Mouse (Mus musculus): ENCODE results near the gene Prrc2a. TPM values are rescaled to one million over a fixed set of nuclear protein-coding genes. Genes with fewer than 3 reads are reported as not detected.
A peak's percentile ranks its signal among the peaks of the same experiment; 100 is the strongest.

Gene Prrc2a
- polyA plus RNA-seq, 1 experiment from 2014 or later: 225 TPM

- Histone ChIP-seq H3K4me2 (replicated peaks) (no peak overlapping the region), H3K36me3 (peaks cover 100% of the 10 kb centered on the region), H3K4me1 (peaks cover 16% of the 10 kb centered on the region), H3K4me3 (no peak overlapping the region), H3K27ac (no peak overlapping the region), H3K9me3 (no peaks in the 10 kb centered on the region), H3K27me3 (no peaks in the 10 kb centered on the region), H3K9ac (no peak overlapping the region)
- no peak for ATAC-seq (ENCODE audit: insufficient number of reproducible peaks, insufficient read depth, low FRiP score, low TSS enrichment)
- 92% methylated on average over 8 of the region's 8 CpGs for WGBS
Observed at GRCm38 (mm10) chr17:35157254-35157653, 7.4 kb downstream of the Prrc2a start.

GRCm38 (mm10) chr17:35156461-35157200, 8.1 kb downstream of the Prrc2a start:
- Histone ChIP-seq H3K4me3 (no peak overlapping the region), H3K27ac (no peak overlapping the region), H3K4me2 (replicated peaks) (no peak overlapping the region), H3K27me3 (no peaks in the 10 kb centered on the region), H3K9me3 (no peaks in the 10 kb centered on the region), H3K4me1 (peaks cover 12% of the 10 kb centered on the region), H3K9ac (no peak overlapping the region), H3K36me3 (peaks cover 100% of the 10 kb centered on the region)
- WGBS: 93% methylated on average over 33 of the region's 33 CpGs
- no peak; the same call in 1 of the 2 replicates for ATAC-seq (ENCODE audit: insufficient number of reproducible peaks, insufficient read depth, low FRiP score, low TSS enrichment)

GRCm38 (mm10) chr17:35155451-35155850, 9.2 kb downstream of the Prrc2a start:
- H3K27me3 ChIP-seq: no peaks in the 10 kb centered on the region
- no peak for ATAC-seq (ENCODE audit: insufficient number of reproducible peaks, insufficient read depth, low FRiP score, low TSS enrichment)
- peaks cover 98% of the 10 kb centered on the region for H3K36me3 ChIP-seq
- no peak overlapping the region for H3K4me2 ChIP-seq (replicated peaks)
- WGBS: 90% methylated on average over 12 of the region's 12 CpGs
- H3K9me3 ChIP-seq: no peaks in the 10 kb centered on the region
- H3K4me1 ChIP-seq: peaks cover 12% of the 10 kb centered on the region
- H3K27ac ChIP-seq: no peak overlapping the region
- no peak overlapping the region for H3K4me3 ChIP-seq
- no peak overlapping the region for H3K9ac ChIP-seq

GRCm38 (mm10) chr17:35154616-35155015, 10.1 kb downstream of the Prrc2a start:
- Histone ChIP-seq H3K4me1 (peaks cover 12% of the 10 kb centered on the region), H3K9ac (no peak overlapping the region), H3K27ac (peak overlapping the region; percentile 64), H3K4me2 (replicated peaks) (no peak overlapping the region), H3K36me3 (peaks cover 98% of the 10 kb centered on the region), H3K4me3 (no peak overlapping the region), H3K9me3 (no peaks in the 10 kb centered on the region), H3K27me3 (no peaks in the 10 kb centered on the region)
- 82% methylated on average over 7 of the region's 7 CpGs for WGBS
- no peak for ATAC-seq (ENCODE audit: insufficient number of reproducible peaks, insufficient read depth, low FRiP score, low TSS enrichment)

- H3K4me3 ChIP-seq: no peak overlapping the region
- no peak for ATAC-seq (ENCODE audit: insufficient number of reproducible peaks, insufficient read depth, low FRiP score, low TSS enrichment)
- peak overlapping the region; percentile 64 for H3K27ac ChIP-seq
- H3K4me2 ChIP-seq (replicated peaks): no peak overlapping the region
- H3K4me1 ChIP-seq: peaks cover 12% of the 10 kb centered on the region
- H3K9me3 ChIP-seq: no peaks in the 10 kb centered on the region
- H3K9ac ChIP-seq: no peak overlapping the region
- WGBS: 59% methylated on average over 4 of the region's 4 CpGs
- peaks cover 98% of the 10 kb centered on the region for H3K36me3 ChIP-seq
- no peaks in the 10 kb centered on the region for H3K27me3 ChIP-seq
Observed at GRCm38 (mm10) chr17:35153931-35154330, 10.8 kb downstream of the Prrc2a start.

- no peaks in the 10 kb centered on the region for H3K9me3 ChIP-seq
- H3K4me2 ChIP-seq (replicated peaks): no peak overlapping the region
- H3K9ac ChIP-seq: no peak overlapping the region
- H3K4me3 ChIP-seq: no peak overlapping the region
- H3K4me1 ChIP-seq: peaks cover 12% of the 10 kb centered on the region
- H3K36me3 ChIP-seq: peaks cover 97% of the 10 kb centered on the region
- 94% methylated on average over 9 of the region's 9 CpGs for WGBS
- no peak for ATAC-seq (ENCODE audit: insufficient number of reproducible peaks, insufficient read depth, low FRiP score, low TSS enrichment)
- no peak overlapping the region for H3K27ac ChIP-seq
- no peaks in the 10 kb centered on the region for H3K27me3 ChIP-seq
Observed at GRCm38 (mm10) chr17:35153077-35153476, 11.6 kb downstream of the Prrc2a start.

- WGBS: 92% methylated on average over 4 of the region's 4 CpGs
- ATAC-seq (ENCODE audit: insufficient number of reproducible peaks, insufficient read depth, low FRiP score, low TSS enrichment): no peak
- Histone ChIP-seq H3K9ac (no peak overlapping the region), H3K9me3 (no peaks in the 10 kb centered on the region), H3K4me1 (peaks cover 12% of the 10 kb centered on the region), H3K36me3 (peaks cover 93% of the 10 kb centered on the region), H3K27ac (no peak overlapping the region), H3K4me3 (no peak overlapping the region), H3K4me2 (replicated peaks) (no peak overlapping the region), H3K27me3 (no peaks in the 10 kb centered on the region)
Observed at GRCm38 (mm10) chr17:35152121-35152520, 12.6 kb downstream of the Prrc2a start.

- no peak for ATAC-seq (ENCODE audit: insufficient number of reproducible peaks, insufficient read depth, low FRiP score, low TSS enrichment)
- H3K36me3 ChIP-seq: peaks cover 93% of the 10 kb centered on the region
- H3K4me2 ChIP-seq (replicated peaks): no peak overlapping the region
- H3K4me1 ChIP-seq: no peaks in the 10 kb centered on the region
- H3K4me3 ChIP-seq: no peak overlapping the region
- no peaks in the 10 kb centered on the region for H3K9me3 ChIP-seq
- no peak overlapping the region for H3K27ac ChIP-seq
- no peaks in the 10 kb centered on the region for H3K27me3 ChIP-seq
- H3K9ac ChIP-seq: no peak overlapping the region
- WGBS: 70% methylated on average over 5 of the region's 5 CpGs
Observed at GRCm38 (mm10) chr17:35147922-35148639, 16.6 kb downstream of the Prrc2a start.

- Histone ChIP-seq H3K4me2 (replicated peaks) (no peak overlapping the region), H3K36me3 (peaks cover 93% of the 10 kb centered on the region), H3K9me3 (no peaks in the 10 kb centered on the region), H3K27me3 (no peaks in the 10 kb centered on the region), H3K4me1 (no peaks in the 10 kb centered on the region), H3K4me3 (no peak overlapping the region), H3K9ac (no peak overlapping the region), H3K27ac (no peak overlapping the region)
- WGBS: 70% methylated on average over 3 of the region's 3 CpGs
- ATAC-seq (ENCODE audit: insufficient number of reproducible peaks, insufficient read depth, low FRiP score, low TSS enrichment): no peak
Observed at GRCm38 (mm10) chr17:35147348-35147747, 17.3 kb downstream of the Prrc2a start.

GRCm38 (mm10) chr17:35146139-35146538, 18.6 kb downstream of the Prrc2a start:
- WGBS: 84% methylated on average over 5 of the region's 5 CpGs
- no peak overlapping the region for H3K27ac ChIP-seq

GRCm38 (mm10) chr17:35141971-35142370, 22.7 kb downstream of the Prrc2a start:
- ATAC-seq (ENCODE audit: insufficient number of reproducible peaks, insufficient read depth, low FRiP score, low TSS enrichment): no peak
- Histone ChIP-seq H3K4me3 (no peak overlapping the region), H3K36me3 (peaks cover 92% of the 10 kb centered on the region), H3K27ac (no peak overlapping the region), H3K9ac (no peak overlapping the region), H3K4me1 (peaks cover 6% of the 10 kb centered on the region), H3K9me3 (no peaks in the 10 kb centered on the region), H3K4me2 (replicated peaks) (no peak overlapping the region), H3K27me3 (no peaks in the 10 kb centered on the region)
- 95% methylated on average over 6 of the region's 6 CpGs for WGBS

More at GRCm38 (mm10) chr17:35146139-35146538, 18.6 kb downstream of the Prrc2a start:
- Histone ChIP-seq H3K4me2 (replicated peaks) (no peak overlapping the region), H3K4me1 (no peaks in the 10 kb centered on the region), H3K4me3 (no peak overlapping the region), H3K27me3 (no peaks in the 10 kb centered on the region), H3K9me3 (no peaks in the 10 kb centered on the region), H3K36me3 (peaks cover 93% of the 10 kb centered on the region), H3K9ac (no peak overlapping the region)
- ATAC-seq (ENCODE audit: insufficient number of reproducible peaks, insufficient read depth, low FRiP score, low TSS enrichment): no peak

- H3K27me3 ChIP-seq: no peaks in the 10 kb centered on the region
- no peak overlapping the region for H3K27ac ChIP-seq
- peaks cover 78% of the 10 kb centered on the region for H3K36me3 ChIP-seq
- no peak overlapping the region for H3K9ac ChIP-seq
- no peak overlapping the region for H3K4me2 ChIP-seq (replicated peaks)
- peaks cover 14% of the 10 kb centered on the region for H3K4me1 ChIP-seq
- H3K9me3 ChIP-seq: no peaks in the 10 kb centered on the region
- H3K4me3 ChIP-seq: no peak overlapping the region
- ATAC-seq (ENCODE audit: insufficient number of reproducible peaks, insufficient read depth, low FRiP score, low TSS enrichment): no peak
- 80% methylated on average over 16 of the region's 16 CpGs for WGBS
Observed at GRCm38 (mm10) chr17:35140490-35140996, 24.2 kb downstream of the Prrc2a start.
